Mouse (Mus musculus) heart, embryonic 14.5 days (tissue): ENCODE measurements around the gene Stn1. TPM values are rescaled to one million over a fixed set of nuclear protein-coding genes. Genes with fewer than 3 reads are reported as not detected.
"Not testable (repeated sequence)": the region's sequence is repeated elsewhere in the genome, so short reads cannot be mapped to it uniquely, and the experiment has no call there.

ENCODE experiments used
- ATAC-seq: fragments of 200-750 bp; cut with Nextera tagmentation; 2 replicates; pipeline ENCODE4 v1.8.0; 2017; ENCODE audit warnings: low read depth, moderate TSS enrichment; ENCODE audit not compliant: insufficient number of reproducible peaks, insufficient read depth, low FRiP score
- H3K27ac ChIP-seq, 2 experiments: fragments of 200-500 bp in 1 of 2; fragments of 300-500 bp in 1 of 2; sonication (generic) in 1 of 2; replicated peaks in 1 of 2; 2 replicates each; pipeline ENCODE4 v1.5.1; 2012 to 2014; ENCODE audit warnings: low read depth in 2 of 2, low read length in 2 of 2, control low read depth in 1 of 2, mild to moderate bottlenecking in 1 of 2, mixed read lengths in 1 of 2; ENCODE audit not compliant: control insufficient read depth in 1 of 2, insufficient read depth in 1 of 2
- H3K27me3 ChIP-seq: fragments of 300-500 bp; sonication (generic); 2 replicates; pipeline ENCODE4 v1.6.1; 2014; ENCODE audit warnings: mild to moderate bottlenecking, low read length, control low read depth; ENCODE audit not compliant: control insufficient read depth, insufficient read depth
- H3K36me3 ChIP-seq: fragments of 300-500 bp; sonication (generic); 2 replicates; pipeline ENCODE4 v1.6.1; 2014; ENCODE audit warnings: mild to moderate bottlenecking, control low read depth, low read length, mixed read lengths; ENCODE audit not compliant: control insufficient read depth, insufficient read depth
- H3K4me1 ChIP-seq, 2 experiments: fragments of 200-500 bp in 1 of 2; fragments of 300-500 bp in 1 of 2; sonication (generic) in 1 of 2; 2 replicates each; pipeline ENCODE4 v1.6.1; 2012 to 2014; ENCODE audit warnings: low read length in 2 of 2, control low read depth in 1 of 2, mixed read lengths in 1 of 2; ENCODE audit not compliant: control insufficient read depth in 2 of 2, insufficient read depth in 2 of 2
- H3K4me2 ChIP-seq: fragments of 300-500 bp; sonication (generic); 2 replicates; pipeline ENCODE4 v1.6.1; 2014; ENCODE audit warnings: mild to moderate bottlenecking, low read length
- H3K4me3 ChIP-seq, 2 experiments: fragments of 200-500 bp in 1 of 2; fragments of 300-500 bp in 1 of 2; sonication (generic) in 1 of 2; 2 replicates each; pipeline ENCODE4 v1.5.1; 2012 to 2014; ENCODE audit warnings: low read length in 2 of 2, mild to moderate bottlenecking in 2 of 2, control low read depth in 1 of 2, low read depth in 1 of 2, moderate library complexity in 1 of 2; ENCODE audit not compliant: control insufficient read depth in 1 of 2, insufficient read depth in 1 of 2
- H3K9ac ChIP-seq: fragments of 300-500 bp; sonication (generic); 2 replicates; pipeline ENCODE4 v1.6.1; 2014; ENCODE audit warnings: mild to moderate bottlenecking, low read length
- H3K9me3 ChIP-seq: fragments of 300-500 bp; sonication (generic); 2 replicates; pipeline ENCODE4 v1.6.1; 2016; ENCODE audit warnings: low read length, control low read depth; ENCODE audit not compliant: control insufficient read depth
- WGBS: fragments of 180-500 bp; shearing (Covaris S2); extraction: QIAGEN DNeasy Blood & Tissue Kit; methylation state at CpG from one replicate; pipeline ENCODE4 v1.1.7; 2014; 5-methylcytosine and 5-hydroxymethylcytosine counted together
- polyA plus RNA-seq: library from polyadenylated mRNA; unstranded; fragments of >200 nt; fragmentation: Nextera tagmentation; extraction: Ambion mirVana; gene quantifications from 2 replicates; pipeline ENCODE4 v1.2.1, GENCODE M21; 2014

Gene Stn1
- polyA plus RNA-seq, 1 experiment from 2014 or later = 38.9 TPM

DNA sequence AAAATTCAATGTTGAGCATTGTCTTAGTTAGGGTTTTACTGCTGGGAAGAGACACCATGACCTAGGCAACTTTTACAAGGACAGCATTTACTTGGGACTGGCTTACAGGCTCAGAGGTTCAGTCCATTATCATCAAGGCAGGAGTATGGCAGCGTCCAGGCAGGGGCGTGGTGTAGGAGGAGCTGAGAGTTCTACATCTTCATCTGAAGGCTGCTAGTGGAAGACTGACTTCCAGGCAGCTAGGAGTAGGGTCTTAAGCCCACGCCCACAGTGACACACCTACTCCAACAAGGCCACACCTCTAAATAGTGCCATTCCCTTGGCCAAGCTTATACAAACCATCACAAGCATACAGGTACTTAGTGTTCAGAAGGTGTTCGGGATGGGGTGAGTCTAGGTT, 34.7 kb upstream of the Stn1 start:
- H3K9me3 ChIP-seq, H3K4me3 ChIP-seq, H3K9ac ChIP-seq, H3K36me3 ChIP-seq, H3K27me3 ChIP-seq, H3K4me1 ChIP-seq, H3K4me2 ChIP-seq, H3K27ac ChIP-seq, ATAC-seq: not testable (repeated sequence)
- 60% methylated on average over 4 of the region's 4 CpGs for WGBS

DNA sequence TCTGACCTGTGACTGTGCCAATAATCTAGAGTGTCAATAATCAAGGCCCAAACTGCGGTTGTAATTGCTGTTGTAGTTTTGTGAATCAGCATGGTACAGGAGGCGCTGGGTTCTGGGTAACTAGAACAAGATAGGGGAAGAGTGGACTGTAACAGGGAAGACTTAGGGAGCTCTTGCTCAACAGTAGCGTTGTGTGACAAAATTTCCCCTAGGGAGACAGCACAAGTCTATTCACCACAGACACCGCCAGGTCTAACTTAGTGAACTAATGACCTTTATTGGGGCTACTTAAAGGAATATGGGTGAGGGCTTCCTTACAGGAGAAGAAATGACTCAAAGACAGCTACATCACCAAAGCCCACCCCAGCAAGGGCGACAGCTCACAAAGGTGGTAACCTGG, 32.7 kb upstream of the Stn1 start:
- Histone ChIP-seq H3K27me3 (peaks cover 3% of the 10 kb centered on the region; the same call in 1 of the 2 replicates), H3K9me3 (no peaks in the 10 kb centered on the region), H3K27ac (no peak overlapping the region), H3K9ac (no peak overlapping the region), H3K4me2 (no peak overlapping the region), H3K4me3 (no peak overlapping the region), H3K36me3 (no peaks in the 10 kb centered on the region), H3K4me1 (peaks cover 0 to 9% of the 10 kb centered on the region in 2 experiments; a peak in 3 of 4 replicates)
- ATAC-seq = no peak
- WGBS = 87% methylated on average over 5 of the region's 5 CpGs

DNA sequence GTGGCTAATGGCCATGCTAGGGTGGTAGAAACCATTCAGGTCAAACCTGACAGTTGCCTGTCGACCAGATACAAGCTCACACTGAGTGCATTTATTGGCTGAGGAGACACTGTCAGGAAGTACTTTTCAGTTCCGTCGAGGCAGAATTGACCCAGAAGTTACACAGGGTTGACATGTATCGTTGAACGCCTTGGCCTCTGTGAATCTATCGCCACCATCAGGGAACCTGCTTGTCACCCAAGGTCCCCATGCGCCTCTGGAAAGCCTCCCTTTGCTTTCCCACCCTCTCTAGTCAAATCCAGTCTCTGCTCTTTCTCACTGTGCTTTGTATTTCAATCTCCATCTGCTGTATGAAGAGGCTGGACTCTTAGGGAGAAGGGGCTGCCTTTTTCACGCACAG, 28.7 kb upstream of the Stn1 start:
- Histone ChIP-seq H3K4me3 (no peak overlapping the region), H3K4me2 (no peak overlapping the region), H3K4me1 (peaks cover 10% of the 10 kb centered on the region in 2 experiments; a peak in 3 of 4 replicates), H3K9me3 (no peaks in the 10 kb centered on the region), H3K27ac (no peak overlapping the region), H3K27me3 (peaks cover 3% of the 10 kb centered on the region; the same call in 1 of the 2 replicates), H3K36me3 (no peaks in the 10 kb centered on the region), H3K9ac (no peak overlapping the region)
- WGBS = 78% methylated on average over 8 of the region's 8 CpGs
- ATAC-seq = no peak

DNA sequence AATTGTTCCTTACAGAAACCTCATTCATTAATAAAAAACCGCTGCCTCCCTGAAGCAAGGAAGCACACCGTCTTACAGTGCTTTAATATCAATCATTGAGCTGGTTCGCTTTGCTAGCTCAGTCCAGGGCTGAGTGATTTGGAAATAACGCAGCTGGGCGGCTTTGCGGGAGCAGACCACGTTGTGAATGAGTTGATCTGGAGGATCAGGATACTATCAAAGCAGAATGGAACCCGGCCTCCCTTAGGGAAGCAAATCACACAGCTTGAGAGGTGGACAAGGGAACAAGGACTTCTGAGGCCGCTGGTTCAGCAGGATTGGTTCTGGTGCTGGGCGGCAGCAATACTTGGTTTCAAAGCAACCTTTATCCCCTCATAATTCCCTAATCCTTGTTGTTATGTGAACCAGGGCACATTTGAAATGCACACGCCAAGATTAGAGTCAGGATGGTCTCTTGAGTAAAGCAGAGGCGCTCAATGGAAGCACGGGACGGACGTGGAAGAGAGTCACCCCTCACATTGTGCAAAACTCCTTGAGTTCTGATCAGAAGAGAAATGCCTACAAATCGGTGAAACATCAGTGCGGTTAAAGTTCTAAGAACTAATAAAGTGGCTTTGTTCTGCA, 27.8 kb upstream of the Stn1 start:
- Histone ChIP-seq H3K4me1 (peaks cover 12 to 16% of the 10 kb centered on the region in 2 experiments), H3K27me3 (peaks cover 3% of the 10 kb centered on the region; the same call in 1 of the 2 replicates), H3K36me3 (no peaks in the 10 kb centered on the region), H3K4me2 (no peak overlapping the region), H3K4me3 (no peak overlapping the region), H3K27ac (no peak overlapping the region), H3K9me3 (no peaks in the 10 kb centered on the region), H3K9ac (no peak overlapping the region)
- ATAC-seq = no peak
- 75% methylated on average over 17 of the region's 17 CpGs for whole genome bisulfite sequencing

DNA sequence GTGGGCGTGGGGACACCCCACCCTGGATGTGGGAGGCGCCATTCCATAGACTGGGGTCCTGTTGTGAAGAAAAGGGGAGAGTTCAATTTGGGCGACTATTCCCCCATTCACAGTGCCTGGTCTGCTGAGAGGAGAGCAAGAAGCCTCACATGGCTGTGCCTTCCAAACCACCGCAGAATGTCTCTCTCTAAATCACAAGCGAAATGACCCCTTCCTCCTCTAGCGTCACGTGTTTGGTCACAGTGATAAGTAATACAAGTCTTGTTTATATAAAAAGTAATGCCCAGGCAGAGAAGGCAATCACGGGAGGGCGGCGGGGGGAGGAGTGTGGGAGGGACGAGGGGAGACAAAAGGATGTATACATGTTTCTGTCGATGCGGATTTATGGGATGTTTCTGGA, 26.4 kb upstream of the Stn1 start:
- peaks cover 15 to 29% of the 10 kb centered on the region in 2 experiments for H3K4me1 ChIP-seq
- no peak overlapping the region for H3K4me3 ChIP-seq
- no peak for ATAC-seq
- H3K9ac ChIP-seq = no peak overlapping the region
- no peak overlapping the region for H3K27ac ChIP-seq
- H3K36me3 ChIP-seq = no peaks in the 10 kb centered on the region
- peaks cover 1% of the 10 kb centered on the region; the same call in 1 of the 2 replicates for H3K27me3 ChIP-seq
- H3K4me2 ChIP-seq = no peak overlapping the region
- H3K9me3 ChIP-seq = no peaks in the 10 kb centered on the region
- WGBS = 65% methylated on average over 13 of the region's 13 CpGs

DNA sequence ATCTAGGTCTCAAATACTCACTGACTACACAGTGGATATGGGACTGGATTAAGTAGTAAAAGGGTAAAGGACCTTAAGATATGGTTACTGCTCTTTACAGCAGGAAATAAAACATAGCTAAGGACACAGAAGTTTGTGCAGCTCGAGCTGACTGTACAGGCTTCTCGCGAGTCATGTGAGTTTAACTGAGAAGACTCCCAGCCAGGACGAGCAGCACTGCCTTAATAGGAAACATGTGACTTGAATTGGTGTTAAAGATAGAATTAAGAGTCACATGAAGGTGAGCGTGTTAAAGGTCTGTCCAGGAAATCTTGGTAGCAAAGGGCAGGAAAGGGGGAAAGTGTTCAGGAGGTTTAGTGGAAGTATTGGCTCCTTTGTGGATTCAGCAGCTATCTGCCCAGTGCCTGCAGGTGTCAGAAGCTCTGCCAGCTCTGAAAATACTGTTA, 24.7 kb upstream of the Stn1 start:
- Histone ChIP-seq H3K9me3 (no peaks in the 10 kb centered on the region), H3K4me1 (peaks cover 15 to 29% of the 10 kb centered on the region in 2 experiments), H3K4me3 (no peak overlapping the region), H3K9ac (no peak overlapping the region), H3K36me3 (no peaks in the 10 kb centered on the region), H3K4me2 (no peak overlapping the region), H3K27ac (peak overlapping the region; percentile 51 to 82), H3K27me3 (no peaks in the 10 kb centered on the region)
- WGBS = 18% methylated on average over 5 of the region's 5 CpGs
- ATAC-seq = peak; percentile 68; the same call in 1 of the 2 replicates

DNA sequence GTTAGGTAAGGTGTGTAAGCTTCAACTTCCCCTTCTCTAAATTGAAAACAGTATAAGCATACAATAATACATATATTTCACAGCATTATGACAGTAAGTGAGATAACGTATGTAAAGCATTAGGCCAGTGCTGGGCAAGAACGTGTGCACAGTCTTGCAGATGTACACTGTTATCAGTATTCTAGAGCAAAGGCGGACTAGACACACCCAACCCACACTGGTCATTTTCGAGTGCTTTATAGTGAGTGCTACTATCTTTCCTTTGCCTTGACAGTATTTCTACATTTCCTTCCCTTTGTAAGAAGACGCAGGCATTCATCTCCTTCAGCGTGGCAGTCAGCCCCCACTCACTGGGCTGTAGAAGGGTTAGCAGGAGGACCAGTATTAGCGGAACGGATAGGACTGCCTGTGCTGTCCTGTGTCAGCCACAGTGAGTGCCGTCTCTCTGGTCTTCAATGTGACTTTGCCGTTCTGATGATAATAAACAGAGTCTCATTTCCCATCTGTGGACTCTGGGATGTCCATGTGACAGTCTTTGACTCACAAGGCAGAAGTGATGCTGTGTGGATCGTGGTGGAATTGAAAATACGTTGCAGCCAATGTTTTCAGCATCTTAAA, 23.3 kb upstream of the Stn1 start:
- Histone ChIP-seq H3K36me3 (no peaks in the 10 kb centered on the region), H3K4me2 (no peak overlapping the region), H3K27ac (0 out of 4 replicates have a peak overlapping the region, but pooled peaks of 1 of the 2 experiments have one; percentile 64), H3K4me1 (peaks cover 15 to 29% of the 10 kb centered on the region in 2 experiments), H3K27me3 (no peaks in the 10 kb centered on the region), H3K9ac (no peak overlapping the region), H3K4me3 (no peak overlapping the region), H3K9me3 (no peaks in the 10 kb centered on the region)
- ATAC-seq = no peak
- WGBS = 62% methylated on average over 12 of the region's 12 CpGs
